Mouse (Mus musculus) G1E-ER4 (cell line): ENCODE data around the gene Lypd6b. TPM values are rescaled to one million over a fixed set of nuclear protein-coding genes. Genes with fewer than 3 reads are reported as not detected.

ENCODE experiments used
- GATA1 ChIP-seq: IDR thresholded peaks from one replicate; pipeline ENCODE4 v1.8.0; 2012; ENCODE audit warnings: low read length, inconsistent platforms
- polyA plus RNA-seq: library from polyadenylated mRNA; stranded (reverse); fragments of >175 nt; gene quantifications from 2 replicates; pipeline ENCODE4 v1.2.3, GENCODE M21; 2012

Lypd6b gene
- polyA plus RNA-seq, 1 experiment, result not detected

DNA sequence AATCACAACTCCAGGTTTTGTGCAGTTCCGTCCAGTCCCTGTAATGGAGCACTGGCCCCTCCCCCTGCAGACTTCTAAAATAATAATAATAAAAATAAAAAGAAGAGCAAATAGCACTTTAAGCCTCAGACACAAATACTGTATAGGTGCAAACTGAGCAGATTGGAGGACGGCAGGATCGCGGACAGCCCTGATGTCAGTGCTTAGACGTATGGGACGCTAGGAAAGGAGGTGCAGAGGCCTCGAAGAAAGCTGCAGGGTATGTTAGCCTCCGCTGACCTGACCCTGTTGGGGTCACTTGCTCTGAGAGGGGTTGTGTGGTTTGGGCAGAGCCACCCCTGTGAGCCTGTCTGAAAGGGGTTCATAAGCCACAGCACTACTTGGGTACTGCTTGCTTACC, 17.0 kb downstream of the Lypd6b start:
- TF ChIP-seq GATA1, result no peak

DNA sequence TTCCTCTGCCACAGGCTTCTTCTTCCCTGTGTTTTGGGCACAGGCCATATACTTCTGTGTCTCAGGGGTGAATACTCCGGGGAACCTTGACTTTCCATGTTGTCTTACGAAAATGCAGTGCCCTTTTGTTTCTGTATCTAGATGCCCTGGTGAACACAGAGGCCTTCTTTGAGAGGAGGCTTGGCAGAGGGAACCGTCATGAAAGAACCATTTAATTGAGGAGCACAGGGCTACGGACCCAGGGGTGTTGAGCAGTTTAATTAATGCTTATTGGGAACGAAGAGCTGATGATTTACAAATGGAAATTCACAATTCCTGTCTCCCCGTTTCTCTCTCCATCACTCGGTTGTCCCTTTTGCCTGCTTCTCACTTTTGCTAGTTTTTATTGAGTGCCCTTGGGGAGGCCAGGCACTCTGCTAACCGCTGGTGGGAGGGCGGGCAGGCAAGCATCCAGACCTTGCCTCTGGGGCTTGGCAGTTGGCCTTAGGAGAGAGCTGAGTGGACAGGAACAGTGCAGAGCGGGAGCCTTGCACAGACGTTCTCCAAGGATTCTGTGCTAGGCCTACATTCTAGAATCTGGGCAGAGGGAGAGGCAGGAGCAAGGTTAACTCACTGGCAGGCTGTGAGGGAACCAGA, 18.4 kb downstream of the Lypd6b start:
- TF ChIP-seq GATA1, result no peak

DNA sequence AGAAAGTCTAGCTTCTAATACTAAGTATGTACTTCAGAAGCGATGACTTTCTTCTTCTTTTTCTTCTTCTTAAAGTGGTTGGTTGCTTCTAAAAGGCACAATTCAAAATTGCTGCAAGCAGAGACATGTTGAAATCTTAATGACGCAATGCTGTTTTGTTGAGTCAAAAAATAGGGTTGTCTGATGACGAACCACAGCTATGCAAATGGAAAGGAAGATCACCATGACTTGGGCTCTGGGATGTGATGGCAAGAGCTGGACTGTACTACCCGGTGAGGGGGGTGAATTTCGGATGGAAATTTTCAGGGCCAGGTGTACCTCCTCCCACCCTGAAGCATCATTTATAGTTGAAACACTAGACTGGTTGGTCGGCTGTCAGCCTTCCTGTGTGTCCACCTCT, 22.0 kb downstream of the Lypd6b start:
- no peak for TF ChIP-seq GATA1

DNA sequence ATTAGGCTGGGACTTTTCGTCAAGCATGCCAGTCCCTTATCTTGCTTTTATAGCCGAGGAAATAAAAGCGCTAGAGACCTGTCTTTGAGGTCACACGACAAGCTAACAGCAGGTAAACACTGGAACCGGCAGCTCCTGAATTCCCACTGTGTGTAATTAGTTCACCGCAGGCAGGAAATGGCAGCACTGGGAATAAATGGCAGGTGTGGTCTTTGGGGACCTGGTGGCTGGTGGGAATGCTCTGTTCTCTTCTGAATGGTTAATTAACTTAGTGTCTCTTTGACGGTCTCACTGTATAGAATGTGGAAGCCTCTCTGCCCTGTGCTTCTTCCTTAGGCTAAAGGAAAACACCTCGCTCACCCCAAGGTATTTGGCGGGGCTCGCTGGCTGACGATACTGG, 23.9 kb downstream of the Lypd6b start:
- no peak for TF ChIP-seq GATA1

DNA sequence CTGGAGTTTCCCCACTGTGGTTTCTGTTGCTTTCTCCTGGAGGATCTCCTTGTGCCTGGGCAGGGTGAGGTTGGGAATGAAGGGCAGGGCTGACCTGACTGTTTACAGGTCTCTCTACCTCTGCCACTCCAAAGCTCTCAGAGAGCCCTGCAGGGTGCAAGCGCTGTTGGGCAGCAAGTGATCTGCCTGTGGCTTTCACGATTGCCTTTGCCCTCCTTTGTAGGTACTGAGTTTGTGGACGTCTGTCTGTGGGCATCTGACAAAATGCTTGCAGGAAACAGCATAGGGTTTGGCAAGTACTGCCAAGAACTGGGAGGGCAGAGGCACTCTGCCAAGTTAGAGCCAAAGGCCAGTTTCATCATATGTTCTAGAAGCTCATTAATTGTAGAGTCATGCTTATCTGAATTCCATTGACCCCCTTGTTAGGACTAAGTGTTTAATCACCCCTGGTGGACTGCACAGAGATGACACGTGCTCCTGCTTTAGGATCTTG, 24.4 kb downstream of the Lypd6b start:
- TF ChIP-seq GATA1, result no peak

DNA sequence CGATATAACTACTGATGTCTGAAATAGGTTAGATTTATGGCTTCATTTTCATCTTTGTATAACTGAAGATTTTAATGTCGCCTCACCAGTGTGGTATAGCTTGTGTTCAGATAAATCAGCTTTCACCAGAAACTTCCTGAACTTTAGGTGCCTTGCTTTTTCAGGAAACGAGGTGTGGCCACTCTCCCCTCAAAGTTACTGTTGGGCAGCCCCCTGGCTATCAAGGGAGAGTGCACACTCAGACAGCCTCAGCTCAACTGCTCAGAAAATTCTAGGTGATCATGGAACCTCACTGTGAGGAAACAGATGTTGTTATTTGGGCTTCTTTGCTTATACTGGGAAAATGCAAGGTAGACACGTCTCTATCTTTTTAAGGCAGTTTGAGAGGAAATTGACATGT, 25.7 kb downstream of the Lypd6b start:
- TF ChIP-seq GATA1, result no peak

DNA sequence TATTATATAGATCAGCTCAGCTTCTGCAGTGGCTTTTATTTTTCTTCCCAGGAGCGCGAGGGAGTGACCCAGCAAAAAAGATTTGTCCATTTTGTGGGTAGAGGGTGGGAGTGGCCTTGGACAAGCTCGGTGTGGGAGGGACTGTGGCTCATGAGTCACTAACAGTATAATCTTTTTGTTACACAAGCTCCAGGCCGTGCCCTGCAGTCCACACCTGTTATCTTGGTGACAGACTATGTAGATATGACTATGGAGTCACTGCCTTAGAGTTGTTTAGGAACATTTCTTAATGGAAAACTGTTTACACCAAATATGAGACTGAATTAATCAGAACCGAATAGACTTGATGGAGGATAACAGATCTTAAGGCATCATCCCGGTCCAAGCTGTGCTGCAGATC, 26.5 kb downstream of the Lypd6b start:
- no peak for TF ChIP-seq GATA1

DNA sequence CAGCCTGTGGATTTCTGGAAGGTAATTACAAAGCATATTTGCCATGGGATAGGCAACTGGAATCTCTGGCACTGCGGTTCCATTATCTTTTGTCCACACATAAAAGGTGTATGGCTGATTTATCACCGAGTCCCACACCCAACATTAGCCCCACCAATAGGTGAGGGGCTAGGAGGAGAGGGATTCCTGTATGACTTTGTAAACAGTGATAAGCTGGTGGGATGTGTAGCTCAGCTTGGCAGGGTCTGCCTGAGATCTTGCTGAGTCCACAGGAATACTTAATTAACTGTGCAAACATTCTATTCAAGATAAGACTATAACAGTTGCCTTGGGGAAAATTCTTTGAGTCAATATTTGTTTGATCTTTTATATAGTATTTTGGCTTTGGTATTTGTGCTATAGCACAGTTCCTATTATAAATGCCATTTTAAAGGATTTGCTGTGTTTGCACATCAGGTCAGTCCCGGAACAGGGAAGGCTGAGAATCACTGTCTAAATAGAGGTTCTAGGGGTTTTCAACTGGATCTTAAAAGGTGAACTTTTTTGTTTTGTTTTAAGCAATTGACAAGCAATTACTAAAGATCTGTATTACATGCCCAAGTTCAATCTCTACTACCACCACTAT, 28.3 kb downstream of the Lypd6b start:
- no peak for TF ChIP-seq GATA1

DNA sequence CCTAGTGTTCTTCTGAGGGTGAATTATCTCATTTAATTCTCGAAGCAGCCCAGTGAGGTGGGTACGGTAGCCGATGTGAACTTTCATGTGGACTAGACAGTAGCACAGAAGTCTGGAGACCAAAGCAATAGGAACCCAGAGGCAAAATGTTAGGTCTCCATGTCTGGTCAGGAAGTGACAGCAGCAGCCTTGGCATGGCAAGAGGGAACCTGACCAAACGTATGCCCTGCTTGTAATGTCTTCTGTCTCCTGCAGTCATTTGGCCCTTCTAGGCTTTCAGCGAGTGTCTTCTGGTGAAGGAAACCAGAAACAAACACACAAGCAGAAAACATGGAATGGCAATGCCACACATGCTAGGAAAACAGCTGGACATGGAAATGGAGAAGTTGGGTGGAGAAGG, 29.1 kb downstream of the Lypd6b start:
- TF ChIP-seq GATA1, result no peak

DNA sequence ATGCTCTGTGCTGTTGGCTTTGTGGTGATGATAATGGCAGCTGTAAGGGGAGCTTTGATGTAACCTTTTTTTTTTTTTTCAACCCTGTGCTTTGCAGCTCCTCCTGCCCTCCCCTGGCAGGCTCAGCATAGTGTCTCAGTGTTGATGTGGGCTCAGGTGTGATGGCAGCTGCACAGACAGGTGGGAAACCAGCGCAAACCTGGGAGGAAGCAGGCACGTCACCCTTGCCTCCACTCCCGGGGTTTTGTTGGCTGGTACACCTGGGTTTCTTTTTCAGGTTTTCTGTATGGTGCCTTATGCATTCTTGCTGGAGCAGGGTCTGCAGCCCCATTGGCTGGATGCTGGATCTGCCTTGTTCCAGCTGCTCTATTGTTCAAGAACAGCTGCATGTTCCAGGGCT, 29.7 kb downstream of the Lypd6b start:
- TF ChIP-seq GATA1, result no peak

DNA sequence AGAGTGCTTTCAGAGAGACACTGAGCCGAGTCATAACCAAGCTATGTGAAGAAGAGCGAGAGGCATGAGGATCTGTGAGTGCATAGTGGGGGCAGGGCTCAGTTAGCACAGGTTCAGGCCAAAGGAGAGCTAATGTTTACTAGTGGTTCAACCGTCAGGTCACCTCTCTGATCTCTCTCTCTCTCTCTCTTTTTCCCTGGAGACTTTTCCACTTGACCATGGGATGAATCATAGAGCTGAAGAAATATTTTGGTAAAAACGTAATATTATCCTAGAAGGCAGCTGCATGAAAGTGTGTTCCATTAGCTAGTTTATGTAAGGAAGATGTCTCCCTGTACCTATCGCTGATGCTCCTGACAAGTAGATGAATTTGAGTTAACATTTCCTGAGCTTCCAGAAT, 30.6 kb downstream of the Lypd6b start:
- no peak for TF ChIP-seq GATA1

DNA sequence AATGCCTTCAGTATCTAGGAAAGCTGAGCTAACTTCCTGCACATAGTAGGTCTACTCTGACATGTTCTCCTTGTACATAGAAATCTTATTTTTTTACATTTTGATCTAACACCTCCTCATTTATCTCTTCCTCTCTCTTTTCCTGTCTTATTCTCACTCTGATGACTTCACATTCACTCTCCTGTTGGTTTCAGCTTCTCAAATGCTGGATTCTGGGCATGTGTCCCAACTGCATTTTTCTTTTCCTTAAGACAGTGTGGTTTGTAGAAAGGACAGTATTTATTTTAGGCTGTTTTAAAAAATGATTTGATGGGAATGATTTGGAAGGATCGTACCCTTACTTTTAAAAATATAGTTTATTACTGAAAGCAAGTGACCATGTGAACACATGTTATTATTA, 34.8 kb downstream of the Lypd6b start:
- no peak for TF ChIP-seq GATA1

DNA sequence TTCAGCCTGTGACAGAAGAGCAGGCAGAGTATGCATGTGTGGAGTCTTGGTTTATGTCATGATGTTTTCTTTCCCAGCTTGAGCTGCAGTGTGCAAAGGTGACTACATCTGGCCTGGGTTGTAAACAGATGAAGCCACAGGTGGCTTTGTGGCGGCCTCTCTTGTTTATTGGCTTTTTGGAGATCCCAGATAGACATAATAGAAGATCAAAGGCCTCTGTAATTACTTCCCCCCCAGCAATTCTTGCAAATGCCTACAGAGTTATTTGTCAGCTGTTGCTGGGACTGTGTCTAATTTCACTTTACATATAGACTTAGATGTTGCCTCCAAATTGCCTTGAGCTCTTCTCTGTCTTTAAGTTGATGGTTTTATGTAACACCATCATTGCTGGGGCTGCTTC, 38.1 kb downstream of the Lypd6b start:
- TF ChIP-seq GATA1, result no peak

DNA sequence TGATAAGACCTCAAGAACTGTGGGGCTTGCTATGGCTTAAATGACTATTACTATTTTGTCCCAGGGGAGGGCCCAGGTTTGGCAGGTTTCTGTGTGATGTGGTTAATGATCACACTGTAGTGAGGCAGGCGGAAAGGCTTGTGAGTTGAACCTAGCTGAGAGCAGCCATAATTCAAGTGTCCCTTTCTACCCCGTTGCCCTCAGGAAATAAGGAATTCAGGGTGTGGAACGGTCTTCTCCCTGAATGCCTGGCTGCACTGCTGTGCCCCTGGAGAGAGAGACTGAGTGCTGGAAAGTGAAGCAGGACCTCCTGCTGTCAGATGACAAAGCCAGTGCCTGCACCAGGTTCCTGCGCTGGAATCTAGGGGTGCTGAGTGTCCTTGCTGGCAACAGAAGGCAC, 40.3 kb downstream of the Lypd6b start:
- TF ChIP-seq GATA1, result no peak

DNA sequence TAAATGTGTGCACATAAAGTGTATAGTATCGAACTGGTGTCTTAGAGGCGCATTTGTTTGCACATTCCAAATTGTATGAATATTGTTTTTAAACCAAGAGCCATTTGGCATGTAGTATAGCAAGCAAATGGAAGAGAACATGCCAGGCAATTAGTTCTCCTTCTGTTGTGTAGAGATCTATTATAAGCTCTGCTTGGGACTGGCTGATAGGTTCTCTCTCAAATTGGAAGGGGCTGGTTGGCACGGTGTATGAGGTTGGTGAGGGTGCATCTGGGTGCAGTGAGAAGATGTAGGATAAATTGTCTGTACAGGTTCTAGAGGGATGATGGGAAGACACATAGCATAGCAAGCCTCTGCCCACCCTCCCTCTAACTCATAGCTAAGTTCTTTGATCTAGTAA, 42.9 kb downstream of the Lypd6b start:
- TF ChIP-seq GATA1, result no peak

DNA sequence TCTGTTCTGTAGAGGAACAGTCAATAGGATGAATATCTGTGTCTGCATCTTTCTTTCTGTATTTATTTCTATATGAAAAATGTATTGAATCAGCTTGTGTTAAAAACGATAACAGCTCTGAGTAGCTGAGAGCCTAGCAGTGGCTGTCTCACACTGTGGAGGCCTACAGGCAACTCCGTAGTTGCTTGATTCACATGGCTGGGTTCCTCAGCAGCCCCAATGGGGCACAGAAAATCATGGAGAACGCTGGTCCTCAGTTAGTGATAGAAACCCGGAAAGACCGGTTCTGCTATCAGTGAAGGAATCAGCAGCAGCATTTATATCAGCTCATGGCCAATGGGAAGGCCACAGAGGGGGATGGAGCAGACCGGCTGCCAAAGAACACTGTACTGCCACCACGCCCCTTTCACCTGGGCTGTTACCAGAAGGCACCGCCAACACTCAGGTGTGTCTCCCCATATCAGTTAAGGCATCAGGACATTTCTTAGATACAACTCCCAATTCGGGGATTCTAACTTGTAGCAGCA, 44.9 kb downstream of the Lypd6b start:
- TF ChIP-seq GATA1, result no peak

DNA sequence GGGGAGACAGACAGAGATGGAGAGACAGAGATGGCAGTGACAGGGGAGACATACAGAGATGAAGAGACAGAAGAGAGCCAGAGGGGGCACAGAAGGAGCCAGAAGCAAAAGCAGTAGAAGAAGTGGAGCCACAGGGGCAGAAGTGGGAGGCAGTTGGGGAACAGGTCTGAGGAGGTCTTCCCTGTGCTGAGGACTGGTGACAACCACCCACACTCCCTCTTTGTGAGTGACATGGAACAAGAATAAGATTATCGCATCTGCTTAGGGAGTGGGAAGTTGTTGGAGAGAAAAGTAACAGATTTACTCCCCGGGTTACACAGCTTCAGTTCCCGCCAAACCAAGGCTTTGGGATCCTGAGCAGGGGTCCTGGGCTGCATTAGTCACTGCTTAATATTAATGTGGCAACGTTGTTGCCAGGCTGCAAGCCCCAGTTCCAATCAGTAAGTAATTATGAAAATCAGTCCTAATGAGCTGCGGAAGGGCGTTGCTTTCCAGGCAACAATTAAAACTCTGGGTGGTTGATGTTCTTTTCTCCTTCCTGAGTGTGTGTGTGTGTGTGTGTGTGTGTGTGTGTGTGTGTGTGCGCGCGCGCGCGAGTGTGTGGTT, 50.1 kb downstream of the Lypd6b start:
- no peak for TF ChIP-seq GATA1

DNA sequence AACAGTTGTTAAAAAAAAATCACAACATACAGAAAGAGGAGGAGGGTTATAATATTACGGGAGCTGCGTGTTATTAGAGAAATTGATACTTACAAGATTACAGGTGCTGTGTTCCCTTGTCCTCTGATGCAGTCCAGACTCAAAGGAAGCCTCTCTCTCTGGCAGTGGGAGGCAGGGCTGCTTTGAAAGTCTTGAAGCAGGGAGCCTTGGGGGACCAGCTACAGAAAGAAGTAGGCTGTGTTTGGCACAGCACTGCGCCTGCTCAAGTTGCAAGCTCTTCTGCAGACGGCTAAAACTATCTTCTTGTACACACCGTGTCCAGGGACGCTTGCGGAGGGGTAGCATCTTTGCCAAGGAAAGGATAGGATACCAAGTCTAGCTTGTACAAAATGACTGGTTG, 51.1 kb downstream of the Lypd6b start:
- TF ChIP-seq GATA1, result no peak
